Mouse (Mus musculus) midbrain, embryonic 10.5 days (tissue): ENCODE results near the gene Hdhd3. TPM values are rescaled to one million over a fixed set of nuclear protein-coding genes. Genes with fewer than 3 reads are reported as not detected.

Experiments
- DNase-seq: peaks from one replicate; pipeline ENCODE4 v3.0.0-alpha.2; 2017; ENCODE audit warnings: low spot score
- H3K27ac ChIP-seq: fragments of 300-500 bp; sonication (generic); replicated peaks from 2 replicates; pipeline ENCODE4 v1.5.1; 2016; ENCODE audit warnings: mild to moderate bottlenecking
- H3K27me3 ChIP-seq: fragments of 300-500 bp; sonication (generic); 2 replicates; pipeline ENCODE4 v1.6.1; 2016; ENCODE audit warnings: low read depth, mild to moderate bottlenecking; ENCODE audit not compliant: poor library complexity, severe bottlenecking
- H3K36me3 ChIP-seq: fragments of 300-500 bp; sonication (generic); 2 replicates; pipeline ENCODE4 v1.6.1; 2016; ENCODE audit warnings: mild to moderate bottlenecking, moderate library complexity
- H3K4me1 ChIP-seq: fragments of 300-500 bp; sonication (generic); 2 replicates; pipeline ENCODE4 v1.6.1; 2016
- H3K4me3 ChIP-seq: fragments of 300-500 bp; sonication (generic); 2 replicates; pipeline ENCODE4 v1.5.1; 2016; ENCODE audit warnings: mild to moderate bottlenecking, moderate library complexity
- H3K9me3 ChIP-seq: fragments of 300-500 bp; sonication (generic); replicated peaks from 2 replicates; pipeline ENCODE4 v1.6.1; 2016; ENCODE audit warnings: mild to moderate bottlenecking
- WGBS: fragments of 180-500 bp; shearing (Covaris S2); methylation state at CpG from one replicate; pipeline ENCODE4 v1.1.7; 2016; 5-methylcytosine and 5-hydroxymethylcytosine counted together
- polyA plus RNA-seq: library from polyadenylated mRNA; unstranded; fragments of >200 nt; fragmentation: Nextera tagmentation; extraction: Ambion mirVana; gene quantifications from 2 replicates; pipeline ENCODE4 v1.2.1, GENCODE M21; 2016

The Hdhd3 gene
- polyA plus RNA-seq = 10.9 and 13.3 TPM in 2 replicates

- peaks cover 27% of the 10 kb centered on the region for H3K36me3 ChIP-seq
- 78% methylated on average over 3 of the region's 3 CpGs for WGBS
These were observed at the start of gene Hdhd3 for GRCm38 (mm10) chr4:62503374-62503970. Gene Hdhd3 (minus strand): TSS chr4:62503467.

GRCm38 (mm10) chr4:62551966-62552365 is 48.7 kb upstream of the Hdhd3 start:
- Histone ChIP-seq H3K36me3 (no peaks in the 10 kb centered on the region), H3K27ac (no peak overlapping the region), H3K4me1 (no peaks in the 10 kb centered on the region), H3K27me3 (no peaks in the 10 kb centered on the region), H3K9me3 (no peaks in the 10 kb centered on the region), H3K4me3 (no peak overlapping the region)
- no peak for DNase-seq
- 88% methylated on average over 7 of the region's 7 CpGs for WGBS

More at GRCm38 (mm10) chr4:62503374-62503970, at the start of gene Hdhd3:
- H3K27ac ChIP-seq = peak within 1 kb of the TSS; percentile 84
- H3K4me3 ChIP-seq = peak within 1 kb of the TSS; percentile 90
- no peaks in the 10 kb centered on the region for H3K27me3 ChIP-seq
- H3K4me1 ChIP-seq = peaks cover 13% of the 10 kb centered on the region
- DNase-seq = no peak
- H3K9me3 ChIP-seq = no peaks in the 10 kb centered on the region

- DNase-seq = no peak
- Histone ChIP-seq H3K27ac (no peak overlapping the region), H3K9me3 (no peaks in the 10 kb centered on the region), H3K4me3 (no peak overlapping the region), H3K27me3 (no peaks in the 10 kb centered on the region), H3K36me3 (no peaks in the 10 kb centered on the region), H3K4me1 (0 out of 2 replicates have a peak, but pooled peaks cover 2% of the 10 kb centered on the region)
These were observed 41.5 kb upstream of the Hdhd3 start for GRCm38 (mm10) chr4:62544801-62545200.

GRCm38 (mm10) chr4:62543782-62544181 is 40.5 kb upstream of the Hdhd3 start:
- no peaks in the 10 kb centered on the region for H3K27me3 ChIP-seq
- 87% methylated on average over 6 of the region's 6 CpGs for WGBS
- no peaks in the 10 kb centered on the region for H3K9me3 ChIP-seq
- no peaks in the 10 kb centered on the region for H3K36me3 ChIP-seq
- no peak overlapping the region for H3K27ac ChIP-seq
- DNase-seq = no peak
- H3K4me1 ChIP-seq = 0 out of 2 replicates have a peak, but pooled peaks cover 2% of the 10 kb centered on the region
- H3K4me3 ChIP-seq = no peak overlapping the region

GRCm38 (mm10) chr4:62541802-62542201 is 38.5 kb upstream of the Hdhd3 start:
- H3K27ac ChIP-seq = no peak overlapping the region
- H3K4me1 ChIP-seq = 0 out of 2 replicates have a peak, but pooled peaks cover 2% of the 10 kb centered on the region
- H3K36me3 ChIP-seq = no peaks in the 10 kb centered on the region
- WGBS = 90% methylated on average over 3 of the region's 3 CpGs
- H3K9me3 ChIP-seq = no peaks in the 10 kb centered on the region
- no peaks in the 10 kb centered on the region for H3K27me3 ChIP-seq
- H3K4me3 ChIP-seq = no peak overlapping the region
- no peak for DNase-seq

GRCm38 (mm10) chr4:62533729-62534128 is 30.5 kb upstream of the Hdhd3 start:
- Histone ChIP-seq H3K27me3 (no peaks in the 10 kb centered on the region), H3K9me3 (no peaks in the 10 kb centered on the region; the same call in 1 of the 2 replicates), H3K4me1 (no peaks in the 10 kb centered on the region), H3K36me3 (no peaks in the 10 kb centered on the region), H3K4me3 (no peak overlapping the region), H3K27ac (no peak overlapping the region)
- DNase-seq = no peak
- WGBS = 84% methylated on average over 6 of the region's 6 CpGs

GRCm38 (mm10) chr4:62527655-62528054 is 24.4 kb upstream of the Hdhd3 start:
- H3K9me3 ChIP-seq = no peaks in the 10 kb centered on the region
- H3K27me3 ChIP-seq = no peaks in the 10 kb centered on the region
- DNase-seq = no peak
- H3K4me1 ChIP-seq = peaks cover 15% of the 10 kb centered on the region
- WGBS = 78% methylated on average over 4 of the region's 4 CpGs
- no peak overlapping the region for H3K4me3 ChIP-seq
- peaks cover 14% of the 10 kb centered on the region for H3K36me3 ChIP-seq
- H3K27ac ChIP-seq = no peak overlapping the region

GRCm38 (mm10) chr4:62526256-62526655 is 23.0 kb upstream of the Hdhd3 start:
- Histone ChIP-seq H3K9me3 (no peaks in the 10 kb centered on the region), H3K4me1 (peaks cover 15% of the 10 kb centered on the region), H3K27me3 (no peaks in the 10 kb centered on the region), H3K4me3 (no peak overlapping the region), H3K27ac (no peak overlapping the region), H3K36me3 (peaks cover 24% of the 10 kb centered on the region)
- 71% methylated on average over 2 of the region's 2 CpGs for WGBS
- DNase-seq = no peak

- H3K27me3 ChIP-seq = no peaks in the 10 kb centered on the region
- 2% methylated on average over 10 of the region's 10 CpGs for WGBS
- H3K4me1 ChIP-seq = peaks cover 21% of the 10 kb centered on the region
- H3K4me3 ChIP-seq = peak overlapping the region; percentile 92
- peak overlapping the region; percentile 98 for H3K27ac ChIP-seq
- H3K9me3 ChIP-seq = no peaks in the 10 kb centered on the region
- no peak for DNase-seq
- H3K36me3 ChIP-seq = peaks cover 24% of the 10 kb centered on the region
These were observed 22.2 kb upstream of the Hdhd3 start for GRCm38 (mm10) chr4:62525489-62525811.

GRCm38 (mm10) chr4:62524651-62525488 is 21.6 kb upstream of the Hdhd3 start, which contains the start of the genes Pole3 and 4933430I17Rik:
Gene Pole3 (minus strand): TSS chr4:62525068.
Gene 4933430I17Rik (plus strand): TSS chr4:62525369.
- DNase-seq = peak; percentile 98
- Histone ChIP-seq H3K4me3 (peak within 1 kb of the TSS; percentile 92), H3K36me3 (peaks cover 24% of the 10 kb centered on the region), H3K27ac (peak within 1 kb of the TSS; percentile 98), H3K9me3 (no peaks in the 10 kb centered on the region), H3K27me3 (no peaks in the 10 kb centered on the region), H3K4me1 (peaks cover 25% of the 10 kb centered on the region)
- WGBS = 0% methylated on average over 59 of the region's 59 CpGs

- no peak for DNase-seq
- Histone ChIP-seq H3K27ac (no peak overlapping the region), H3K4me3 (peak overlapping the region; percentile 82; the same call in 1 of the 2 replicates)
These were observed 17.7 kb upstream of the Hdhd3 start for GRCm38 (mm10) chr4:62520892-62521400.

GRCm38 (mm10) chr4:62519849-62520233 is 16.6 kb upstream of the Hdhd3 start, which contains the start of gene Alad:
Gene Alad (minus strand): TSS chr4:62519918.
- under 1% methylated on average over 37 of the region's 37 CpGs for WGBS
- no peaks in the 10 kb centered on the region for H3K9me3 ChIP-seq
- peaks cover 59% of the 10 kb centered on the region for H3K4me1 ChIP-seq
- H3K27me3 ChIP-seq = no peaks in the 10 kb centered on the region
- H3K36me3 ChIP-seq = peaks cover 24% of the 10 kb centered on the region
- H3K4me3 ChIP-seq = peak within 1 kb of the TSS; percentile 82
- peak; percentile 90 for DNase-seq
- peak within 1 kb of the TSS; percentile 91 for H3K27ac ChIP-seq

More at GRCm38 (mm10) chr4:62520892-62521400, 17.7 kb upstream of the Hdhd3 start:
- Histone ChIP-seq H3K27me3 (no peaks in the 10 kb centered on the region), H3K36me3 (peaks cover 24% of the 10 kb centered on the region), H3K4me1 (peaks cover 53% of the 10 kb centered on the region), H3K9me3 (no peaks in the 10 kb centered on the region)
- WGBS = 91% methylated on average over 2 of the region's 2 CpGs
